Mouse (Mus musculus) E14TG2a.4 (cell line): ENCODE results near the gene Asb10.

Source experiments
- CTCF ChIP-seq: conservative IDR thresholded peaks from 2 replicates; pipeline ENCODE4 v1.5.1; 2014; ENCODE audit warnings: low read length
- NANOG ChIP-seq: IDR thresholded peaks from 2 replicates; pipeline ENCODE4 v1.6.1; 2014; ENCODE audit warnings: borderline replicate concordance, low read length, mixed read lengths

GRCm38 (mm10) chr5:24553621-24554244 lies 13.0 kb upstream of the Asb10 start:
- TF ChIP-seq CTCF: no peak
- no peak for TF ChIP-seq NANOG
